Mouse (Mus musculus): Measurements from ENCODE around the gene Gnl1. TPM values are rescaled to one million over a fixed set of nuclear protein-coding genes. Genes with fewer than 3 reads are reported as not detected.
"Not testable (repeated sequence)": the region's sequence is repeated elsewhere in the genome, so short reads cannot be mapped to it uniquely, and the experiment has no call there.

Gnl1 gene
- polyA plus RNA-seq, 1 experiment from 2014 or later = 29.6 TPM

- ATAC-seq (no peak), DNase-seq (ENCODE audit: low spot score) (no peak)
- 85% methylated on average over 7 of the region's 7 CpGs for WGBS
- Histone ChIP-seq H3K27me3 (replicated peaks; ENCODE audit: insufficient read depth, low read length) (no peaks in the 10 kb centered on the region), H3K9ac (replicated peaks; ENCODE audit: low read depth) (no peak overlapping the region), H3K9me3 (ENCODE audit: low read length) (no peaks in the 10 kb centered on the region), H3K36me3 (ENCODE audit: insufficient read depth, low read length) (no peaks in the 10 kb centered on the region), H3K4me3 (ENCODE audit: low read depth, low read length) (no peak overlapping the region), H3K4me1 (ENCODE audit: insufficient read depth, low read depth, low read length) (peaks cover 3% of the 10 kb centered on the region; the same call in 1 of the 2 replicates), H3K27ac (ENCODE audit: low read length) (no peak overlapping the region), H3K4me2 (replicated peaks; ENCODE audit: low read depth, low read length) (no peak overlapping the region)
- no peak for TF ChIP-seq EP300 (IDR thresholded peaks at IDR 0.05)
- no peak for TF ChIP-seq CTCF (IDR thresholded peaks at IDR 0.05)
These were observed 49.4 kb downstream of the Gnl1 start for GRCm38 (mm10) chr17:36028879-36029619.

GRCm38 (mm10) chr17:36030046-36030702, 50.5 kb downstream of the Gnl1 start:
- H3K9me3 ChIP-seq (ENCODE audit: low read length); H3K4me1 ChIP-seq (ENCODE audit: insufficient read depth, low read depth, low read length); H3K27me3 ChIP-seq (replicated peaks; ENCODE audit: insufficient read depth, low read length); H3K4me2 ChIP-seq (replicated peaks; ENCODE audit: low read depth, low read length); H3K27ac ChIP-seq (ENCODE audit: low read length); DNase-seq (ENCODE audit: low spot score); H3K4me3 ChIP-seq (ENCODE audit: low read depth, low read length); H3K36me3 ChIP-seq (ENCODE audit: insufficient read depth, low read length); ATAC-seq; H3K9ac ChIP-seq (replicated peaks; ENCODE audit: low read depth): not testable (repeated sequence)
- 62% methylated on average over 2 of the region's 4 CpGs for WGBS

- H3K36me3 ChIP-seq (ENCODE audit: insufficient read depth, low read length); H3K9ac ChIP-seq (replicated peaks; ENCODE audit: low read depth); H3K4me1 ChIP-seq (ENCODE audit: insufficient read depth, low read depth, low read length); H3K27ac ChIP-seq (ENCODE audit: low read length); H3K9me3 ChIP-seq (ENCODE audit: low read length); DNase-seq (ENCODE audit: low spot score); H3K27me3 ChIP-seq (replicated peaks; ENCODE audit: insufficient read depth, low read length): not testable (repeated sequence)
- WGBS = 44% methylated on average over 8 of the region's 8 CpGs
- 0 out of 2 replicates have a peak, but pooled peaks have one; percentile 3 for ATAC-seq
- Histone ChIP-seq H3K4me3 (ENCODE audit: low read depth, low read length) (peak overlapping the region; percentile 61), H3K4me2 (replicated peaks; ENCODE audit: low read depth, low read length) (peak overlapping the region; percentile 67)
These were observed 51.3 kb downstream of the Gnl1 start for GRCm38 (mm10) chr17:36030703-36031582.

DNA sequence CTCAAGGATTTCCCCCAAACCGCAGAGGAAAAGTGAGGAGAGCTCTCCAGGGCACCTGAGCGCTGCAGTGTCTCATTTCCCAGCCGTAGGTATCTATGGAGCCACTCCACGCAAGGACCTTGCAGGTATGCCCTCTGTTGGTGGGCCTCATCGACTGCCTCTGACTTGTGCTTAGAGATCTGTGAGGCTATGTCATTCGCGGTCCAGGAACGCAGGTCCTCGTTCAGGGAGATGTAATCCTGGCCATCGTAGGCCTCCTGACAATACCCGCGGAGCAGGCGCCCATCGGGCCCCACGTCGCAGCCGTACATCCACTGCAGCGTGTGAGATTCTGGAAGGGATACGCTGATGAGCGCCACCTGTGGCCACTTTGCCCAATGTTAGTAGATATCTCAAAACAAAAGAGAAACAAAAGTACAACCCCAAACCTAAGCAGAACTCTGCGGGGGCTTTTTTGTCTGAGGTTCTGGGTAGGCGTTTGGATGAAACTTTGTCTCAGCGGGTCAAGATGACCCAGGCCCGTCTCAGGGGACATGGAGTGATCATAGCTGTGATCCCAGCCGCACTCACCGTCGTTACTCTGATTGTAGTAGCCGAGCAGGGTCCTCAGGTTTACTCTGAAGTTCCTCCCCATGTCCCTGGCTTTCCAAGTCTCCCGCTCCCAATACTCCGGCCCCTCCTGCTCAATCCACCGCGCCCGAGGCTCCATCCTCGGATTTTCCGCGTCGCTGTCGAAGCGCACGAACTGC, 52.1 kb downstream of the Gnl1 start:
- H3K27me3 ChIP-seq (replicated peaks; ENCODE audit: insufficient read depth, low read length); H3K9me3 ChIP-seq (ENCODE audit: low read length); H3K36me3 ChIP-seq (ENCODE audit: insufficient read depth, low read length); H3K4me1 ChIP-seq (ENCODE audit: insufficient read depth, low read depth, low read length): not testable (repeated sequence)
- Histone ChIP-seq H3K4me3 (ENCODE audit: low read depth, low read length) (peak overlapping the region; percentile 61), H3K27ac (ENCODE audit: low read length) (peak overlapping the region; percentile 26; the same call in 1 of the 2 replicates), H3K9ac (replicated peaks; ENCODE audit: low read depth) (peak overlapping the region; percentile 64), H3K4me2 (replicated peaks; ENCODE audit: low read depth, low read length) (peak overlapping the region; percentile 67)
- ATAC-seq (peak; percentile 77), DNase-seq (ENCODE audit: low spot score) (peak; percentile 59)
- peak; percentile 63 for TF ChIP-seq CTCF (IDR thresholded peaks at IDR 0.05)
- 4% methylated on average over 40 of the region's 40 CpGs for WGBS

- DNase-seq (ENCODE audit: low spot score) (peak; percentile 84), ATAC-seq (peak; percentile 73)
- WGBS = 3% methylated on average over 15 of the region's 25 CpGs
- not testable (repeated sequence) for H3K27me3 ChIP-seq (replicated peaks; ENCODE audit: insufficient read depth, low read length); H3K4me1 ChIP-seq (ENCODE audit: insufficient read depth, low read depth, low read length); H3K9me3 ChIP-seq (ENCODE audit: low read length); H3K36me3 ChIP-seq (ENCODE audit: insufficient read depth, low read length)
- Histone ChIP-seq H3K27ac (ENCODE audit: low read length) (peak within 1 kb of the TSS; percentile 26; the same call in 1 of the 2 replicates), H3K4me3 (ENCODE audit: low read depth, low read length) (peak within 1 kb of the TSS; percentile 61), H3K9ac (replicated peaks; ENCODE audit: low read depth) (peak within 1 kb of the TSS; percentile 64), H3K4me2 (replicated peaks; ENCODE audit: low read depth, low read length) (peak within 1 kb of the TSS; percentile 67)
These were observed 52.8 kb downstream of the Gnl1 start, which contains the start of gene H2-T23 for GRCm38 (mm10) chr17:36032351-36032875. Gene H2-T23, minus strand, starts transcription at chr17:36032855.

GRCm38 (mm10) chr17:36034524-36034923, 54.9 kb downstream of the Gnl1 start:
- not testable (repeated sequence) for H3K4me1 ChIP-seq (ENCODE audit: insufficient read depth, low read depth, low read length); DNase-seq (ENCODE audit: low spot score); H3K36me3 ChIP-seq (ENCODE audit: insufficient read depth, low read length); H3K9ac ChIP-seq (replicated peaks; ENCODE audit: low read depth); H3K4me2 ChIP-seq (replicated peaks; ENCODE audit: low read depth, low read length); H3K4me3 ChIP-seq (ENCODE audit: low read depth, low read length); H3K9me3 ChIP-seq (ENCODE audit: low read length); ATAC-seq; H3K27ac ChIP-seq (ENCODE audit: low read length); H3K27me3 ChIP-seq (replicated peaks; ENCODE audit: insufficient read depth, low read length)
- 34% methylated on average over 3 of the region's 3 CpGs for WGBS

All from lung, postnatal 0 days (tissue).